Mouse (Mus musculus): ENCODE results near the gene Ahnak2. TPM values are rescaled to one million over a fixed set of nuclear protein-coding genes. Genes with fewer than 3 reads are reported as not detected.

Gene Ahnak2
- polyA plus RNA-seq, 1 experiment = 1.4 TPM

GRCm38 (mm10) chr12:112744211-112744610, 58.2 kb downstream of the Ahnak2 start:
- H3K27ac ChIP-seq (ENCODE audit: control insufficient read depth, insufficient read depth, low read depth, low read length, poor library complexity) = no peak overlapping the region
- 88% methylated on average over 11 of the region's 11 CpGs for WGBS
- H3K4me1 ChIP-seq (ENCODE audit: control insufficient read depth, insufficient read depth, low read length) = no peaks in the 10 kb centered on the region; the same call in 1 of the 2 replicates
- no peak overlapping the region for H3K4me3 ChIP-seq (replicated peaks; ENCODE audit: control insufficient read depth, low read depth, low read length)
- TF ChIP-seq CTCF (IDR thresholded peaks at IDR 0.05; ENCODE audit: control insufficient read depth, insufficient read depth, low read length) = no peak
- TF ChIP-seq POLR2A (IDR thresholded peaks at IDR 0.05; ENCODE audit: borderline replicate concordance, control insufficient read depth, low read depth, low read length) = no peak

- peak; percentile 95 for TF ChIP-seq CTCF (IDR thresholded peaks at IDR 0.05; ENCODE audit: control insufficient read depth, insufficient read depth, low read length)
- TF ChIP-seq POLR2A (IDR thresholded peaks at IDR 0.05; ENCODE audit: borderline replicate concordance, control insufficient read depth, low read depth, low read length) = no peak
- Histone ChIP-seq H3K4me1 (ENCODE audit: control insufficient read depth, insufficient read depth, low read length) (no peaks in the 10 kb centered on the region; the same call in 1 of the 2 replicates), H3K4me3 (replicated peaks; ENCODE audit: control insufficient read depth, low read depth, low read length) (peak overlapping the region; percentile 5), H3K27ac (ENCODE audit: control insufficient read depth, insufficient read depth, low read depth, low read length, poor library complexity) (no peak overlapping the region)
- WGBS = 25% methylated on average over 25 of the region's 25 CpGs
Observed at GRCm38 (mm10) chr12:112743168-112743975, 59.1 kb downstream of the Ahnak2 start.

GRCm38 (mm10) chr12:112742768-112743167, 59.7 kb downstream of the Ahnak2 start:
- Histone ChIP-seq H3K27ac (ENCODE audit: control insufficient read depth, insufficient read depth, low read depth, low read length, poor library complexity) (no peak overlapping the region), H3K4me3 (replicated peaks; ENCODE audit: control insufficient read depth, low read depth, low read length) (no peak overlapping the region), H3K4me1 (ENCODE audit: control insufficient read depth, insufficient read depth, low read length) (no peaks in the 10 kb centered on the region; the same call in 1 of the 2 replicates)
- WGBS = 44% methylated on average over 6 of the region's 6 CpGs
- no peak for TF ChIP-seq CTCF (IDR thresholded peaks at IDR 0.05; ENCODE audit: control insufficient read depth, insufficient read depth, low read length)
- TF ChIP-seq POLR2A (IDR thresholded peaks at IDR 0.05; ENCODE audit: borderline replicate concordance, control insufficient read depth, low read depth, low read length) = no peak

- Histone ChIP-seq H3K27ac (ENCODE audit: control insufficient read depth, insufficient read depth, low read depth, low read length, poor library complexity) (no peak overlapping the region), H3K4me1 (ENCODE audit: control insufficient read depth, insufficient read depth, low read length) (no peaks in the 10 kb centered on the region), H3K4me3 (replicated peaks; ENCODE audit: control insufficient read depth, low read depth, low read length) (no peak overlapping the region)
- TF ChIP-seq POLR2A (IDR thresholded peaks at IDR 0.05; ENCODE audit: borderline replicate concordance, control insufficient read depth, low read depth, low read length) = no peak
- no peak for TF ChIP-seq CTCF (IDR thresholded peaks at IDR 0.05; ENCODE audit: control insufficient read depth, insufficient read depth, low read length)
- WGBS = 92% methylated on average over 24 of the region's 24 CpGs
Observed at GRCm38 (mm10) chr12:112739023-112739568, 63.4 kb downstream of the Ahnak2 start.

GRCm38 (mm10) chr12:112738281-112739022, 64.0 kb downstream of the Ahnak2 start:
- Histone ChIP-seq H3K4me3 (replicated peaks; ENCODE audit: control insufficient read depth, low read depth, low read length) (no peak overlapping the region), H3K4me1 (ENCODE audit: control insufficient read depth, insufficient read depth, low read length) (no peaks in the 10 kb centered on the region), H3K27ac (ENCODE audit: control insufficient read depth, insufficient read depth, low read depth, low read length, poor library complexity) (no peak overlapping the region)
- TF ChIP-seq CTCF (IDR thresholded peaks at IDR 0.05; ENCODE audit: control insufficient read depth, insufficient read depth, low read length) = no peak
- no peak for TF ChIP-seq POLR2A (IDR thresholded peaks at IDR 0.05; ENCODE audit: borderline replicate concordance, control insufficient read depth, low read depth, low read length)
- WGBS = 88% methylated on average over 31 of the region's 31 CpGs

- Histone ChIP-seq H3K27ac (ENCODE audit: control insufficient read depth, insufficient read depth, low read depth, low read length, poor library complexity) (no peak overlapping the region), H3K4me1 (ENCODE audit: control insufficient read depth, insufficient read depth, low read length) (no peaks in the 10 kb centered on the region), H3K4me3 (replicated peaks; ENCODE audit: control insufficient read depth, low read depth, low read length) (no peak overlapping the region)
- WGBS = 89% methylated on average over 14 of the region's 14 CpGs
- TF ChIP-seq CTCF (IDR thresholded peaks at IDR 0.05; ENCODE audit: control insufficient read depth, insufficient read depth, low read length) (no peak), POLR2A (IDR thresholded peaks at IDR 0.05; ENCODE audit: borderline replicate concordance, control insufficient read depth, low read depth, low read length) (no peak)
Observed at GRCm38 (mm10) chr12:112737761-112738160, 64.7 kb downstream of the Ahnak2 start.

- TF ChIP-seq POLR2A (IDR thresholded peaks at IDR 0.05; ENCODE audit: borderline replicate concordance, control insufficient read depth, low read depth, low read length) (no peak), CTCF (IDR thresholded peaks at IDR 0.05; ENCODE audit: control insufficient read depth, insufficient read depth, low read length) (no peak)
- no peaks in the 10 kb centered on the region for H3K4me1 ChIP-seq (ENCODE audit: control insufficient read depth, insufficient read depth, low read length)
- H3K27ac ChIP-seq (ENCODE audit: control insufficient read depth, insufficient read depth, low read depth, low read length, poor library complexity) = no peak overlapping the region
- WGBS = 74% methylated on average over 7 of the region's 7 CpGs
- no peak overlapping the region for H3K4me3 ChIP-seq (replicated peaks; ENCODE audit: control insufficient read depth, low read depth, low read length)
Observed at GRCm38 (mm10) chr12:112737081-112737480, 65.4 kb downstream of the Ahnak2 start.

GRCm38 (mm10) chr12:112736636-112736925, 65.9 kb downstream of the Ahnak2 start:
- 82% methylated on average over 10 of the region's 10 CpGs for WGBS
- H3K4me1 ChIP-seq (ENCODE audit: control insufficient read depth, insufficient read depth, low read length) = no peaks in the 10 kb centered on the region
- no peak for TF ChIP-seq CTCF (IDR thresholded peaks at IDR 0.05; ENCODE audit: control insufficient read depth, insufficient read depth, low read length)
- TF ChIP-seq POLR2A (IDR thresholded peaks at IDR 0.05; ENCODE audit: borderline replicate concordance, control insufficient read depth, low read depth, low read length) = no peak
- no peak overlapping the region for H3K4me3 ChIP-seq (replicated peaks; ENCODE audit: control insufficient read depth, low read depth, low read length)
- no peak overlapping the region for H3K27ac ChIP-seq (ENCODE audit: control insufficient read depth, insufficient read depth, low read depth, low read length, poor library complexity)
